Mouse (Mus musculus) E14TG2a.4 (cell line): Measurements from ENCODE around the gene Ppard.

Source experiments
- CTCF ChIP-seq: conservative IDR thresholded peaks from 2 replicates; pipeline ENCODE4 v1.5.1; 2014; ENCODE audit warnings: low read length
- POU5F1 ChIP-seq: IDR thresholded peaks from 2 replicates; pipeline ENCODE4 v1.6.1; 2014; ENCODE audit warnings: low read length, borderline replicate concordance

GRCm38 (mm10) chr17:28290262-28290661 is 57.8 kb downstream of the Ppard start:
- TF ChIP-seq CTCF (no peak), POU5F1 (no peak)
